Mouse (Mus musculus): ENCODE data around the gene Rap1b. TPM values are rescaled to one million over a fixed set of nuclear protein-coding genes. Genes with fewer than 3 reads are reported as not detected.

Rap1b gene
- total and polyA plus RNA-seq, 2 experiments from 2014 or later, result 46.9 to 142 TPM

DNA sequence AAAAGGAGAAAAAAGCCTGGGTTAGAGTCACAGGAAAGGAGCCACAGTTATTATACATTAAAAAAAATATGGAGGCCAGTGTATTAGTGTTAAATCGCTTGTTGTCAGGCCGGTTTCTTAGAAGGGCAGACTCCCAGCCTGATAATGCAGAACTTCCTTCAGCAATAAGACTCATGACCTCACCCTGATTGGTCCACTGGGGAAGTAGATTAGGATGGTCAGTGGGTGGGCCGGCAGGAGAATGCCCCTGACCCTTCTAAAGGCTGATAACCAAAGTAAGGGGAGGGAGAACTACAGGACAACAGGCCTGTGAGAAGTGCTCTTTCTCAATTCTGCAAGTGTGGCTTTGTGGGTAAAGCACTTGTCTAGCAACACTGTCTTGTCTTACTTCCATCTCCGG lies 39.5 kb upstream of the Rap1b start:
- Histone ChIP-seq H3K9me3 (ENCODE audit: low read length) (no peaks in the 10 kb centered on the region), H3K27ac (no peak overlapping the region), H3K9ac (replicated peaks; ENCODE audit: low read length) (no peak overlapping the region), H3K4me3 (ENCODE audit: low read length) (no peak overlapping the region), H3K27me3 (ENCODE audit: insufficient read depth, low read length) (no peaks in the 10 kb centered on the region), H3K4me1 (ENCODE audit: insufficient read depth, low read length) (no peaks in the 10 kb centered on the region), H3K4me2 (ENCODE audit: low read depth, low read length) (no peak overlapping the region), H3K36me3 (ENCODE audit: insufficient read depth, low read length) (no peaks in the 10 kb centered on the region)
- 71% methylated on average over 4 of the region's 4 CpGs for WGBS
- no peak for ATAC-seq
- TF ChIP-seq CTCF (IDR thresholded peaks at IDR 0.05; ENCODE audit: low read depth), result no peak
- no peak for DNase-seq (ENCODE audit: low spot score)

DNA sequence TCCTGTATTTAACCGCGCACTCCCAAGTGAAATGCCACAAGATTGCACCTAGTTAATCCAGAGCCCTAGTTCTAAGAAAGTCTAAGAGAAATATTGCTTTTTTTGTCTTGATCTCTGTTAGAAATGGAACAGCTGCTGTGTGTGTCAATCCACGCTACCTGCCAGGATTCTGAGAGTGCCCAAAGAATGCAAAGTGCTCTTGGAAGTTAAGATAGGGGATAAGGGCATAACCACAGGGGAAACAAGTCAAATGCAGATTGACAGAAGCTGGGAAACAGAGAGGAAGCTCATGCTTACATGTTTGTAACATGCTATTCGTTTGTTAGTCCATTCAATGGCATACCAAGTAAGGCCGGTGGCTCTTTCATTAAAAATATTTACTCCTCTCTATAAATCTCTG lies 38.9 kb upstream of the Rap1b start:
- DNase-seq (ENCODE audit: low spot score) (no peak), ATAC-seq (no peak)
- H3K4me3 ChIP-seq (ENCODE audit: low read length), result no peak overlapping the region
- H3K36me3 ChIP-seq (ENCODE audit: insufficient read depth, low read length), result no peaks in the 10 kb centered on the region
- TF ChIP-seq CTCF (IDR thresholded peaks at IDR 0.05; ENCODE audit: low read depth), result no peak
- no peaks in the 10 kb centered on the region for H3K27me3 ChIP-seq (ENCODE audit: insufficient read depth, low read length)
- H3K9me3 ChIP-seq (ENCODE audit: low read length), result no peaks in the 10 kb centered on the region
- no peaks in the 10 kb centered on the region for H3K4me1 ChIP-seq (ENCODE audit: insufficient read depth, low read length)
- H3K27ac ChIP-seq, result no peak overlapping the region
- no peak overlapping the region for H3K4me2 ChIP-seq (ENCODE audit: low read depth, low read length)
- 91% methylated on average over 5 of the region's 5 CpGs for WGBS
- no peak overlapping the region for H3K9ac ChIP-seq (replicated peaks; ENCODE audit: low read length)

DNA sequence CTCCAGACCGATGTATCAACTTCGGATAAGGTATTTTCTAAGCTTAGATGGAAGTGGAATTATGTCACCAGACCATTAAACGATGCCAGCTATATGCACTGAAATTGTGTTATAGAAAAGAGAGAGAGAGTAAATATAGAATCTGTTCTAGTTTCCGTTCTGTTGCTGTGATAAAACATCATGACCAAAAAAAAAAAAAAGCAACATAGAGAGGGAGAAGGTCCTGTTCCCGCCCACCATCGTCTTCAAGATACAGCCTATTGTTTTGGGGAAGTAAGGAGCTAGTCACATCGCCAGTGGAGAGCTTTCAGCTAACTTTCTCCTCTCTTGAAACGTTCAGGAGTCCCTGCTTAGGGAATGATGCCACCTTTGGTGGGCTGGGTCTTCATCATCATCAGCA lies 37.6 kb upstream of the Rap1b start:
- no peak overlapping the region for H3K4me3 ChIP-seq (ENCODE audit: low read length)
- WGBS, result 92% methylated on average over 8 of the region's 8 CpGs
- no peak for ATAC-seq

GRCm38 (mm10) chr10:117878628-117879027 lies 32.8 kb upstream of the Rap1b start:
- Histone ChIP-seq H3K4me3 (ENCODE audit: low read length) (no peak overlapping the region), H3K36me3 (ENCODE audit: insufficient read depth, low read length) (no peaks in the 10 kb centered on the region), H3K4me2 (ENCODE audit: low read depth, low read length) (no peak overlapping the region), H3K27ac (no peak overlapping the region), H3K27me3 (ENCODE audit: insufficient read depth, low read length) (no peaks in the 10 kb centered on the region), H3K4me1 (ENCODE audit: insufficient read depth, low read length) (no peaks in the 10 kb centered on the region), H3K9me3 (ENCODE audit: low read length) (no peaks in the 10 kb centered on the region), H3K9ac (replicated peaks; ENCODE audit: low read length) (no peak overlapping the region)
- ATAC-seq (no peak), DNase-seq (ENCODE audit: low spot score) (no peak)
- WGBS, result 90% methylated on average over 9 of the region's 9 CpGs
- TF ChIP-seq CTCF (IDR thresholded peaks at IDR 0.05; ENCODE audit: low read depth), result no peak

More for the DNA sequence above, 37.6 kb upstream of the Rap1b start:
- H3K27ac ChIP-seq, result no peak overlapping the region
- H3K4me1 ChIP-seq (ENCODE audit: insufficient read depth, low read length), result no peaks in the 10 kb centered on the region
- no peaks in the 10 kb centered on the region for H3K9me3 ChIP-seq (ENCODE audit: low read length)
- no peak overlapping the region for H3K4me2 ChIP-seq (ENCODE audit: low read depth, low read length)
- H3K27me3 ChIP-seq (ENCODE audit: insufficient read depth, low read length), result no peaks in the 10 kb centered on the region
- DNase-seq (ENCODE audit: low spot score), result no peak
- TF ChIP-seq CTCF (IDR thresholded peaks at IDR 0.05; ENCODE audit: low read depth), result no peak
- H3K9ac ChIP-seq (replicated peaks; ENCODE audit: low read length), result no peak overlapping the region
- H3K36me3 ChIP-seq (ENCODE audit: insufficient read depth, low read length), result no peaks in the 10 kb centered on the region

- DNase-seq (ENCODE audit: low spot score), result no peak
- Histone ChIP-seq H3K9me3 (ENCODE audit: low read length) (no peaks in the 10 kb centered on the region), H3K4me1 (ENCODE audit: insufficient read depth, low read length) (no peaks in the 10 kb centered on the region), H3K36me3 (ENCODE audit: insufficient read depth, low read length) (no peaks in the 10 kb centered on the region), H3K27ac (no peak overlapping the region), H3K4me2 (ENCODE audit: low read depth, low read length) (no peak overlapping the region), H3K4me3 (ENCODE audit: low read length) (no peak overlapping the region), H3K9ac (replicated peaks; ENCODE audit: low read length) (no peak overlapping the region), H3K27me3 (ENCODE audit: insufficient read depth, low read length) (no peaks in the 10 kb centered on the region)
- TF ChIP-seq CTCF (IDR thresholded peaks at IDR 0.05; ENCODE audit: low read depth), result no peak
- WGBS, result 84% methylated on average over 8 of the region's 8 CpGs
- ATAC-seq, result no peak
Measured at GRCm38 (mm10) chr10:117876801-117877200, 31.0 kb upstream of the Rap1b start.

DNA sequence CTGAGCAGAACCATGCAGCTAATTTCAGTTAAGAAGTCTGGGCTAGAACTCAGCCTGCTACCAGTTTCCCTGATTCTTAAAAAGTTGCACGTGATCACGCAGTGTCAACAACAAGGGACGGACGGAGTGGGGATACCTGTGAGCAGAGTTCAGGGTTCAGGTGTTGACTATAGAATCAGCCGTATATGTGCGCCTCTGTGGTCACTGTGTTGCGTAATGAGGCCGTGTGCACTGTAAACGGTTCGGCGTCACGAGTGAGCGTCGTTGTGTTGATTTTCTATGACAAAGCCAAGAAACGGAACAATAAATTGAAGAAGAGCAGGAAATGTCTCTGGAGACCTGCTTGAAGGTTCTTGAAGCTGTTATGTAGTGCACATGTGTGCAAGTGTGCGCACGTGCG lies 30.6 kb upstream of the Rap1b start:
- Histone ChIP-seq H3K4me1 (ENCODE audit: insufficient read depth, low read length) (no peaks in the 10 kb centered on the region), H3K9ac (replicated peaks; ENCODE audit: low read length) (no peak overlapping the region), H3K27me3 (ENCODE audit: insufficient read depth, low read length) (no peaks in the 10 kb centered on the region), H3K36me3 (ENCODE audit: insufficient read depth, low read length) (no peaks in the 10 kb centered on the region), H3K4me3 (ENCODE audit: low read length) (no peak overlapping the region), H3K27ac (no peak overlapping the region), H3K4me2 (ENCODE audit: low read depth, low read length) (no peak overlapping the region), H3K9me3 (ENCODE audit: low read length) (no peaks in the 10 kb centered on the region)
- 93% methylated on average over 18 of the region's 18 CpGs for WGBS
- DNase-seq (ENCODE audit: low spot score), result no peak
- TF ChIP-seq CTCF (IDR thresholded peaks at IDR 0.05; ENCODE audit: low read depth), result no peak
- ATAC-seq, result no peak

DNA sequence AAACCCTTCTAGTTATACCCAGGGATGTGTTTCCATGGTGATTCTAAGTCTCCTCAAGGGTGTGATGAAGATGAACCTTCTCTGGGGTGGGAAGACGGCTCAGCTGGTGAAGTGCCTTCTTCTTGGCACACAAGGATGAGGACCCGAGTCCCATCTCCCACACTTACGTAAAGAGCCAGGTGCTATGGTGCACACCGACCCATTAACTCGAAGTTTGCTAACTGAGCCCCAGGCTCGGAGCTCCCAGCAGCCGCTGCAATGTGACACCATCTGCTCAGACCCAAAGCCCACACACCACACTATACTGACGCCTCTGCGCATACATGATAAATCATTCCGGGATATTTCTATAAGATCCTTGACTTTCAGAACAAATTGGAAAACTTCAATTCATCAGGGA lies 29.1 kb upstream of the Rap1b start:
- ATAC-seq (no peak), DNase-seq (ENCODE audit: low spot score) (no peak)
- H3K36me3 ChIP-seq (ENCODE audit: insufficient read depth, low read length), result no peaks in the 10 kb centered on the region
- H3K9ac ChIP-seq (replicated peaks; ENCODE audit: low read length), result no peak overlapping the region
- no peaks in the 10 kb centered on the region for H3K27me3 ChIP-seq (ENCODE audit: insufficient read depth, low read length)
- 70% methylated on average over 10 of the region's 10 CpGs for WGBS
- no peak for TF ChIP-seq CTCF (IDR thresholded peaks at IDR 0.05; ENCODE audit: low read depth)
- H3K4me2 ChIP-seq (ENCODE audit: low read depth, low read length), result no peak overlapping the region
- no peaks in the 10 kb centered on the region for H3K4me1 ChIP-seq (ENCODE audit: insufficient read depth, low read length)
- H3K9me3 ChIP-seq (ENCODE audit: low read length), result no peaks in the 10 kb centered on the region
- no peak overlapping the region for H3K27ac ChIP-seq
- H3K4me3 ChIP-seq (ENCODE audit: low read length), result no peak overlapping the region

All from hindbrain, postnatal 0 days (tissue).